Mouse (Mus musculus): ENCODE measurements around the gene Amn1. TPM values are rescaled to one million over a fixed set of nuclear protein-coding genes. Genes with fewer than 3 reads are reported as not detected.

The Amn1 gene
- polyA plus RNA-seq, 1 experiment from 2014 or later, result 126 TPM

GRCm38 (mm10) chr6:149152119-149152518 lies 36.4 kb downstream of the Amn1 start:
- Histone ChIP-seq H3K9me3 (no peaks in the 10 kb centered on the region), H3K4me1 (replicated peaks) (peaks cover 14% of the 10 kb centered on the region), H3K27me3 (no peaks in the 10 kb centered on the region), H3K4me2 (replicated peaks) (no peak overlapping the region), H3K4me3 (replicated peaks) (no peak overlapping the region), H3K9ac (replicated peaks) (no peak overlapping the region), H3K36me3 (peaks cover 27% of the 10 kb centered on the region), H3K27ac (no peak overlapping the region)
- WGBS, result 89% methylated on average over 2 of the region's 2 CpGs
- no peak for ATAC-seq

GRCm38 (mm10) chr6:149148436-149149229 lies 39.9 kb downstream of the Amn1 start:
- 93% methylated on average over 7 of the region's 7 CpGs for WGBS
- no peak for ATAC-seq

GRCm38 (mm10) chr6:149145143-149145542 lies 43.4 kb downstream of the Amn1 start:
- Histone ChIP-seq H3K9ac (replicated peaks) (no peak overlapping the region), H3K4me2 (replicated peaks) (no peak overlapping the region), H3K4me3 (replicated peaks) (no peak overlapping the region), H3K27ac (no peak overlapping the region), H3K4me1 (replicated peaks) (peaks cover 12% of the 10 kb centered on the region), H3K36me3 (0 out of 2 replicates have a peak, but pooled peaks cover 2% of the 10 kb centered on the region), H3K9me3 (no peaks in the 10 kb centered on the region), H3K27me3 (no peaks in the 10 kb centered on the region)
- WGBS, result 100% methylated on average over 1 of the region's 1 CpGs
- ATAC-seq, result no peak

More at GRCm38 (mm10) chr6:149148436-149149229, 39.9 kb downstream of the Amn1 start:
- H3K27ac ChIP-seq, result no peak overlapping the region
- no peak overlapping the region for H3K4me2 ChIP-seq (replicated peaks)
- no peaks in the 10 kb centered on the region for H3K9me3 ChIP-seq
- H3K27me3 ChIP-seq, result no peaks in the 10 kb centered on the region
- H3K4me3 ChIP-seq (replicated peaks), result no peak overlapping the region
- H3K4me1 ChIP-seq (replicated peaks), result no peaks in the 10 kb centered on the region
- no peak overlapping the region for H3K9ac ChIP-seq (replicated peaks)
- H3K36me3 ChIP-seq, result peaks cover 16% of the 10 kb centered on the region

- ATAC-seq, result peak; percentile 93
- Histone ChIP-seq H3K4me3 (replicated peaks) (peak overlapping the region; percentile 48), H3K4me2 (replicated peaks) (peak overlapping the region; percentile 64), H3K9me3 (no peaks in the 10 kb centered on the region), H3K27me3 (no peaks in the 10 kb centered on the region), H3K27ac (no peak overlapping the region), H3K4me1 (replicated peaks) (peaks cover 12% of the 10 kb centered on the region), H3K36me3 (no peaks in the 10 kb centered on the region), H3K9ac (replicated peaks) (peak overlapping the region; percentile 62)
- WGBS, result 7% methylated on average over 36 of the region's 36 CpGs
These were observed 46.9 kb downstream of the Amn1 start for GRCm38 (mm10) chr6:149141393-149142173.

GRCm38 (mm10) chr6:149139471-149139870 lies 49.0 kb downstream of the Amn1 start, which contains the start of gene Etfbkmt:
Etfbkmt (plus strand) TSS chr6:149139849.
- no peaks in the 10 kb centered on the region for H3K27me3 ChIP-seq
- ATAC-seq, result no peak
- no peak within 1 kb of the TSS for H3K4me3 ChIP-seq (replicated peaks)
- no peak within 1 kb of the TSS for H3K4me2 ChIP-seq (replicated peaks)
- 73% methylated on average over 1 of the region's 1 CpGs for WGBS
- no peak within 1 kb of the TSS for H3K9ac ChIP-seq (replicated peaks)
- no peaks in the 10 kb centered on the region for H3K36me3 ChIP-seq
- no peaks in the 10 kb centered on the region for H3K9me3 ChIP-seq
- peaks cover 12% of the 10 kb centered on the region for H3K4me1 ChIP-seq (replicated peaks)
- no peak within 1 kb of the TSS for H3K27ac ChIP-seq

- Histone ChIP-seq H3K27me3 (no peaks in the 10 kb centered on the region), H3K27ac (no peak overlapping the region), H3K4me1 (replicated peaks) (peaks cover 12% of the 10 kb centered on the region), H3K36me3 (no peaks in the 10 kb centered on the region), H3K9me3 (no peaks in the 10 kb centered on the region), H3K9ac (replicated peaks) (no peak overlapping the region), H3K4me3 (replicated peaks) (no peak overlapping the region), H3K4me2 (replicated peaks) (no peak overlapping the region)
- WGBS, result 91% methylated on average over 3 of the region's 3 CpGs
- ATAC-seq, result no peak
These were observed 49.5 kb downstream of the Amn1 start for GRCm38 (mm10) chr6:149139011-149139410.

GRCm38 (mm10) chr6:149137936-149138335 lies 50.6 kb downstream of the Amn1 start:
- no peaks in the 10 kb centered on the region for H3K9me3 ChIP-seq
- H3K9ac ChIP-seq (replicated peaks), result no peak overlapping the region
- no peak overlapping the region for H3K4me2 ChIP-seq (replicated peaks)
- no peaks in the 10 kb centered on the region for H3K27me3 ChIP-seq
- H3K36me3 ChIP-seq, result no peaks in the 10 kb centered on the region
- no peak overlapping the region for H3K4me3 ChIP-seq (replicated peaks)
- ATAC-seq, result no peak
- 78% methylated on average over 2 of the region's 2 CpGs for WGBS
- no peak overlapping the region for H3K27ac ChIP-seq
- peaks cover 12% of the 10 kb centered on the region for H3K4me1 ChIP-seq (replicated peaks)

- 81% methylated on average over 6 of the region's 6 CpGs for WGBS
- Histone ChIP-seq H3K9me3 (no peaks in the 10 kb centered on the region), H3K4me3 (replicated peaks) (no peak overlapping the region), H3K36me3 (no peaks in the 10 kb centered on the region), H3K4me1 (replicated peaks) (0 out of 2 replicates have a peak, but pooled peaks cover 6% of the 10 kb centered on the region), H3K27me3 (no peaks in the 10 kb centered on the region), H3K9ac (replicated peaks) (no peak overlapping the region), H3K27ac (no peak overlapping the region), H3K4me2 (replicated peaks) (no peak overlapping the region)
- ATAC-seq, result no peak
These were observed 52.9 kb downstream of the Amn1 start for GRCm38 (mm10) chr6:149135631-149136030.

- Histone ChIP-seq H3K27me3 (no peaks in the 10 kb centered on the region), H3K9ac (replicated peaks) (no peak overlapping the region), H3K27ac (no peak overlapping the region), H3K4me2 (replicated peaks) (no peak overlapping the region), H3K4me3 (replicated peaks) (no peak overlapping the region), H3K4me1 (replicated peaks) (0 out of 2 replicates have a peak, but pooled peaks cover 6% of the 10 kb centered on the region), H3K9me3 (no peaks in the 10 kb centered on the region), H3K36me3 (no peaks in the 10 kb centered on the region)
- 20% methylated on average over 5 of the region's 5 CpGs for WGBS
- ATAC-seq, result no peak
These were observed 53.9 kb downstream of the Amn1 start for GRCm38 (mm10) chr6:149134391-149135150.

- 34% methylated on average over 5 of the region's 5 CpGs for WGBS
- no peak overlapping the region for H3K4me3 ChIP-seq (replicated peaks)
- no peaks in the 10 kb centered on the region for H3K27me3 ChIP-seq
- H3K4me1 ChIP-seq (replicated peaks), result 0 out of 2 replicates have a peak, but pooled peaks cover 6% of the 10 kb centered on the region
- no peak overlapping the region for H3K4me2 ChIP-seq (replicated peaks)
- 0 out of 2 replicates have a peak, but pooled peaks have one; percentile 53 for ATAC-seq
- no peak overlapping the region for H3K9ac ChIP-seq (replicated peaks)
- no peak overlapping the region for H3K27ac ChIP-seq
- no peaks in the 10 kb centered on the region for H3K9me3 ChIP-seq
- H3K36me3 ChIP-seq, result no peaks in the 10 kb centered on the region
These were observed 56.0 kb downstream of the Amn1 start for GRCm38 (mm10) chr6:149132311-149133077.

- no peak overlapping the region for H3K27ac ChIP-seq
- no peaks in the 10 kb centered on the region for H3K27me3 ChIP-seq
- H3K4me1 ChIP-seq (replicated peaks), result 0 out of 2 replicates have a peak, but pooled peaks cover 6% of the 10 kb centered on the region
- no peak overlapping the region for H3K9ac ChIP-seq (replicated peaks)
- no peaks in the 10 kb centered on the region for H3K9me3 ChIP-seq
- H3K4me2 ChIP-seq (replicated peaks), result no peak overlapping the region
- no peaks in the 10 kb centered on the region for H3K36me3 ChIP-seq
- H3K4me3 ChIP-seq (replicated peaks), result no peak overlapping the region
- 13% methylated on average over 3 of the region's 3 CpGs for WGBS
- ATAC-seq, result no peak
These were observed 57.4 kb downstream of the Amn1 start for GRCm38 (mm10) chr6:149131111-149131510.

Data from midbrain, embryonic 13.5 days (tissue).